Mouse (Mus musculus): ENCODE measurements around the gene Usp2. TPM values are rescaled to one million over a fixed set of nuclear protein-coding genes. Genes with fewer than 3 reads are reported as not detected.
A peak's percentile ranks its signal among the peaks of the same experiment; 100 is the strongest.

Gene Usp2
- polyA plus RNA-seq, 1 experiment from 2014 or later, result 4.4 TPM

DNA sequence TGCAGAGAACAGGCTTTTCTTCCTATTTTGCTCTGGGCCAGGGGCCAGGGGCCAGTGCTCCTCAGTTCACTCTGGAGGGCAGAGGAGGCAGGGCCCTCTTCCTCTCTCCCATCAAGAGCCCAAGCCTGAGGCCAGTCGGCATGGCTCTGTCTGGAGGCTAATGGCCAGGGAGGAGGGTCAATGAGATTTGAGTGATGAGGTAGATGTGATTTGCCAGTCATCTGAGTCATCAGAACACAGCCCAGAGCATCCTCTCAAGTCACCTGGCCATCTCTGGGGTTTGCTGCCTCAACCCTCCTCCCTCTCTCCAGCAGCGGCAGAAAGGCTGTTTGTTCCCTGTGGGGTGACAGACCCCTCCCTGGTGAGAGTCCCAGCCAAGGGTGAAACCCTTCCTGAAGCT lies 66.5 kb downstream of the Usp2 start:
- Histone ChIP-seq H3K4me1 (replicated peaks; ENCODE audit: control insufficient read depth, insufficient read depth, low read length) (peaks cover 29% of the 10 kb centered on the region), H3K4me2 (peak overlapping the region; percentile 23; the same call in 1 of the 2 replicates), H3K9me3 (ENCODE audit: control insufficient read depth, low read length) (no peaks in the 10 kb centered on the region), H3K27ac (ENCODE audit: low read depth, low read length) (no peak overlapping the region), H3K4me3 (ENCODE audit: low read depth, low read length) (peak overlapping the region; percentile 61), H3K9ac (ENCODE audit: low read depth, low read length) (no peak overlapping the region), H3K27me3 (replicated peaks; ENCODE audit: control insufficient read depth, insufficient read depth, low read length) (peaks cover 86% of the 10 kb centered on the region), H3K36me3 (ENCODE audit: control insufficient read depth, insufficient read depth, low read length) (no peaks in the 10 kb centered on the region)
- 28% methylated on average over 2 of the region's 2 CpGs for WGBS
- ATAC-seq (replicated peaks; ENCODE audit: low FRiP score), result no peak
- DNase-seq (ENCODE audit: low spot score), result no peak

DNA sequence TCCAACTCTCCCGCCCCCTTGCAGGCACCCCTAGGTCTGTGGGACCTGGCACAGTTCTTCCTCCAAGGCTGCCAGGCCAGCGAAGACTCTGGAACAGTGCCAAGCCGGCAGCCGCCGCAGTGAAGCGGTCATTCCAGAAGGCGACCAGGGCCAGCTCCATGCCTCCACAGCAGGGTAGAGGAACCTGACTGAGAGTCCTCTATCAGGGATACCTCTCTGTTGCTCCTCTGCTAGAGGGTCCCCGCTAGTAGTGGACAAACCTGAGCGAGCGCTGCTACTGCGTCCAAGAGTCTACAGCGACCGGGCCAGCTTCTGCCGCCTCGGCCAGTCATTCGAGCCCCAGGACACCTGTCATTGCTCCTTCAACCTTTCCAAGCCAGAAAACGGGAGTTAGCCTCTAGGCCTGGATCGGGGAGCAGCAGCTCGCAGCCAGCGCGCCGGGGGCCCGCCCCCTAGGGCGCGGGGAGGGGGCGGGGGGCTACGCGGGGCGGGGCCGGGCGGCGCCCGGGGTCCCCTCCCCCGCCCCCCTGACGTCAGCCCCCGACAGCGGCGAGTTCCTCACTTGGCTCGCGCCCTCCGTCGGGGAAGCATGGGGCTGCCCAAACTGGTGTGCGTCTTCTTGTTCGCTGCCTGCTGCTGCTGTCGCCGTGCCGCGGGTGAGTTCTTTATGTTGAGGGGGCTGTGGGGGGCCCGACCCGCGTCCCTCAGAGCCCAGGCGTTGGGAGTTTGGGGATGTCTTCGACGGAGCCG lies 67.5 kb downstream of the Usp2 start, which contains the start of gene Mcam:
Gene Mcam (plus strand): TSS at position 369 of the 750 bp plus-strand sequence.
- H3K27ac ChIP-seq (ENCODE audit: low read depth, low read length), result no peak within 1 kb of the TSS
- no peaks in the 10 kb centered on the region for H3K9me3 ChIP-seq (ENCODE audit: control insufficient read depth, low read length)
- ATAC-seq (replicated peaks; ENCODE audit: low FRiP score) (0 out of 2 replicates have a peak, but pooled peaks have one; percentile 28), DNase-seq (ENCODE audit: low spot score) (peak; percentile 58)
- H3K4me2 ChIP-seq, result peak within 1 kb of the TSS; percentile 77
- H3K27me3 ChIP-seq (replicated peaks; ENCODE audit: control insufficient read depth, insufficient read depth, low read length), result peaks cover 79% of the 10 kb centered on the region
- 2% methylated on average over 55 of the region's 55 CpGs for WGBS
- H3K36me3 ChIP-seq (ENCODE audit: control insufficient read depth, insufficient read depth, low read length), result 0 out of 2 replicates have a peak, but pooled peaks cover 2% of the 10 kb centered on the region
- peak within 1 kb of the TSS; percentile 61 for H3K4me3 ChIP-seq (ENCODE audit: low read depth, low read length)
- H3K9ac ChIP-seq (ENCODE audit: low read depth, low read length), result peak within 1 kb of the TSS; percentile 53
- H3K4me1 ChIP-seq (replicated peaks; ENCODE audit: control insufficient read depth, insufficient read depth, low read length), result peaks cover 28% of the 10 kb centered on the region

DNA sequence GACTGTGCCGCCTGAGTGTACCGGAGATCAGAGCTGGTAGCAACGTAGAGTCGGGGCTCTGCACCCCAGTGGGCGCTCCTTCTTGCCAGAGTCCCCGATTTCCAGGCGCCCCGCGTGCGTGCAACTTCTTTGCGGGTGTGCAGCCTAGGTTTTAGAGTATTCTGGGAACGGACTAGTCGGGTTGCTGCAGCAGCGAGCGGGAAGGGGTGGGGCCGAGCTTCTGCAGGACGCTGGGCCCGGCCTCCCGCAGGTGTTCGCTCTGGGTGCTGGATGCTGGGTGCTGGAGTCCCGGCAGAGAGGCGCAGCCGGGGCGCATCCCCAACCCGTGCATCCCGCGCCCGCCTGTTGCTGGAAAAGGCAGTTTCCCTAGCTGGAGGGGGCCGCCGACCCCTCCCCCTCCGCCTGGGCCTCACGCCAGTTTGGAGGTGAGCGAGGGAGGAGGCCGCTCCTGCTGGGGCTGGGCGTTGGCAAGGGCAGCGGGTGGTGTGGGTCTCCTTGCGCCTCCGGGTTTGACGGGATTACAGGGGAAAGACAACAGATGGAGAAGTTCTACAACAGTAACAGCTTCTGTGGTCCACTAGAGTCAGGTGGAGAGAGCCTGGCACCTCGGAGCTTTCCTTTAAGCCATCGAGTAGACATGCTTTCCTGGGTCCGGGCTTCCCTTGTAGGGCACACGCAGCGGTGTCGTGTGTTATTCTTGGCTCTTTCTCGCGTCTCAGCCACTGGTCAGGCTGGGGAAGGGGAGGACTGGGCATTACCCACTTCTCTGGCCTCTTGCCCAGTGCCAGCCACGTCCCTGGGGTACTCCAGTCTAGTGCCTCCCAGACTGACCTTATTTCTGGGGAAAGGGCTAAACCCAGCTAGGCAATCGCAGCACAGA lies 68.3 kb downstream of the Usp2 start:
- no peak overlapping the region for H3K27ac ChIP-seq (ENCODE audit: low read depth, low read length)
- 5% methylated on average over 47 of the region's 49 CpGs for WGBS
- no peaks in the 10 kb centered on the region for H3K9me3 ChIP-seq (ENCODE audit: control insufficient read depth, low read length)
- ATAC-seq (replicated peaks; ENCODE audit: low FRiP score), result no peak
- peak overlapping the region; percentile 53 for H3K9ac ChIP-seq (ENCODE audit: low read depth, low read length)
- peaks cover 21% of the 10 kb centered on the region for H3K4me1 ChIP-seq (replicated peaks; ENCODE audit: control insufficient read depth, insufficient read depth, low read length)
- H3K36me3 ChIP-seq (ENCODE audit: control insufficient read depth, insufficient read depth, low read length), result 0 out of 2 replicates have a peak, but pooled peaks cover 2% of the 10 kb centered on the region
- no peak for DNase-seq (ENCODE audit: low spot score)
- peak overlapping the region; percentile 77 for H3K4me2 ChIP-seq
- peaks cover 71% of the 10 kb centered on the region for H3K27me3 ChIP-seq (replicated peaks; ENCODE audit: control insufficient read depth, insufficient read depth, low read length)
- peak overlapping the region; percentile 61 for H3K4me3 ChIP-seq (ENCODE audit: low read depth, low read length)

DNA sequence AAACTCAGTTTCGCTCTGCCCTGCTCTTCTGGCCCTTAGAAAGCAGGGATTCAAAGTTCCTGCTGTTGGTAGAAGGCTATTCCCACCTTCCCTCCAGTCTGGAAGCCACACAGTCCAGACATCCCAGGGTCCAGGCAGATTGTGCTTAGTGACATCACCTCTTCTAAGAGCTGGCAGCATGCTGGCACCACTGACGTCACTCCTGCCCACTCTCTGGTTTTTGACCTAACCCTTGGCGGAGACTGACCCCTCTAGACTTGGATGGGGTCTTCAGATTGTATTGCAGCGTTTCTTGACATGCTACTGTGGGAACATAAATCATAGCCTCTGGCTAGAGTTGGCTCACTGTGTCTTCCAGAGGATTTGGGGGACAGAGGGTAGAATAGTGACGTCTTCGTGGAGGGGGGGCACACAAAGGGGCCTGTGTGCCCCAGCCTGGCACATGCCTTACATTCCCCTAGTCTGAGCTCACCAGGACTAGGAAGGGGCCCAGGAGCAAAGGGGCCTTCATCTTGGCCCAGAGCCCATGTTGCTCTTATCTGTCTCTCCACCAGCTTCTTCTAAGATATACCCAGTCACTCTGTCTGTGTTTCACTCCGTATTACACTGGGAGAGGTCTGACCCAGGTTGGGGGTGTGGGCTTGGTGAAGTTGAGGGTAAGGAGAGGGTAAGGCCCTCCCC lies 69.0 kb downstream of the Usp2 start:
- Histone ChIP-seq H3K4me1 (replicated peaks; ENCODE audit: control insufficient read depth, insufficient read depth, low read length) (peaks cover 13% of the 10 kb centered on the region), H3K36me3 (ENCODE audit: control insufficient read depth, insufficient read depth, low read length) (0 out of 2 replicates have a peak, but pooled peaks cover 8% of the 10 kb centered on the region), H3K9ac (ENCODE audit: low read depth, low read length) (no peak overlapping the region), H3K9me3 (ENCODE audit: control insufficient read depth, low read length) (no peaks in the 10 kb centered on the region), H3K27me3 (replicated peaks; ENCODE audit: control insufficient read depth, insufficient read depth, low read length) (peaks cover 63% of the 10 kb centered on the region), H3K4me3 (ENCODE audit: low read depth, low read length) (peak overlapping the region; percentile 61), H3K4me2 (peak overlapping the region; percentile 77), H3K27ac (ENCODE audit: low read depth, low read length) (no peak overlapping the region)
- WGBS, result 58% methylated on average over 7 of the region's 7 CpGs
- DNase-seq (ENCODE audit: low spot score) (no peak), ATAC-seq (replicated peaks; ENCODE audit: low FRiP score) (no peak)

DNA sequence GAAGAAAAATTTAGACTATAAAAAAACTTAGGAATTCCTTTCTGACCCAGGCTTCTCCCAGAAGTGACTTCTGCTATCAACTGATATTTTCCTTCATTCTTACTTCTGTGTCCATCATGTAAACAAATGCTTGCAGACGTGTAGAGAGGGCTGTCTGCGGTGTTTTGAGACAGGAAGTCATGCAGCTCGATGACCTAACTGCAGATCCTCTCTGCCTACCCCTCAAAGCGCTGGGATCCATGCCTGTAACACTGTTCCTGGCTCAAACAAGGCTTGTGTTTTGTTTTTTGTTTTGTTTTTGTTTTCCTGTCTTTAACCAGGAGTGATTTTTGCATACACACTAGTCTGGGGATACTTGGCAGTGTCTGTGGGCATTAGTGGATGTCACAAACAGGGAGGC lies 71.0 kb downstream of the Usp2 start:
- H3K9me3 ChIP-seq (ENCODE audit: control insufficient read depth, low read length), result no peaks in the 10 kb centered on the region
- 0 out of 2 replicates have a peak, but pooled peaks cover 8% of the 10 kb centered on the region for H3K36me3 ChIP-seq (ENCODE audit: control insufficient read depth, insufficient read depth, low read length)
- H3K9ac ChIP-seq (ENCODE audit: low read depth, low read length), result no peak overlapping the region
- H3K4me2 ChIP-seq, result no peak overlapping the region
- H3K4me3 ChIP-seq (ENCODE audit: low read depth, low read length), result no peak overlapping the region
- H3K4me1 ChIP-seq (replicated peaks; ENCODE audit: control insufficient read depth, insufficient read depth, low read length), result peaks cover 10% of the 10 kb centered on the region
- peaks cover 44% of the 10 kb centered on the region for H3K27me3 ChIP-seq (replicated peaks; ENCODE audit: control insufficient read depth, insufficient read depth, low read length)
- ATAC-seq (replicated peaks; ENCODE audit: low FRiP score) (no peak), DNase-seq (ENCODE audit: low spot score) (no peak)
- WGBS, result 29% methylated on average over 4 of the region's 4 CpGs
- no peak overlapping the region for H3K27ac ChIP-seq (ENCODE audit: low read depth, low read length)

DNA sequence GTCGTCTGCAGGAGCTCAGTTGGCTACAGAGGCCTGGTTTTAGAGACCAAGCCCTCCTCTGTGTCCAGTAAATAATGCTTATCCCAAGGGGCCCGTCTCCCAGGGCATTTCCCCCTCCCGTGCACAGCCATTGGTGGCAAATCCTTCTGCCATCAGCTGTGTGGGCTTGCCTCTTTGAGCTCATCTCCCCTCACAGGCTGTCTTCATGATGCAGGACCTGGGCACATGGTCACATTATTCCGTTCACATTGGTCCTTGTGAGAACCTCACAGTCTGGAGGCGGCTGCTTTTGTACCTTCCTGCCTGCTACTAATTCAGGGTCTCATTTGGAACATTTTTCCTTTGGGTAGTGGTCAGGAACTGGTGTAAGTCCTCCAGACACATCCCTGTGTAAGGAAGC lies 75.1 kb downstream of the Usp2 start:
- no peak overlapping the region for H3K4me3 ChIP-seq (ENCODE audit: low read depth, low read length)
- no peak for ATAC-seq (replicated peaks; ENCODE audit: low FRiP score)
- H3K36me3 ChIP-seq (ENCODE audit: control insufficient read depth, insufficient read depth, low read length), result peaks cover 18% of the 10 kb centered on the region; the same call in 1 of the 2 replicates
- no peaks in the 10 kb centered on the region for H3K4me1 ChIP-seq (replicated peaks; ENCODE audit: control insufficient read depth, insufficient read depth, low read length)
- H3K4me2 ChIP-seq, result no peak overlapping the region
- no peak overlapping the region for H3K27ac ChIP-seq (ENCODE audit: low read depth, low read length)
- peaks cover 5% of the 10 kb centered on the region for H3K27me3 ChIP-seq (replicated peaks; ENCODE audit: control insufficient read depth, insufficient read depth, low read length)
- no peak overlapping the region for H3K9ac ChIP-seq (ENCODE audit: low read depth, low read length)
- 71% methylated on average over 5 of the region's 5 CpGs for WGBS
- no peaks in the 10 kb centered on the region for H3K9me3 ChIP-seq (ENCODE audit: control insufficient read depth, low read length)
- DNase-seq (ENCODE audit: low spot score), result no peak

DNA sequence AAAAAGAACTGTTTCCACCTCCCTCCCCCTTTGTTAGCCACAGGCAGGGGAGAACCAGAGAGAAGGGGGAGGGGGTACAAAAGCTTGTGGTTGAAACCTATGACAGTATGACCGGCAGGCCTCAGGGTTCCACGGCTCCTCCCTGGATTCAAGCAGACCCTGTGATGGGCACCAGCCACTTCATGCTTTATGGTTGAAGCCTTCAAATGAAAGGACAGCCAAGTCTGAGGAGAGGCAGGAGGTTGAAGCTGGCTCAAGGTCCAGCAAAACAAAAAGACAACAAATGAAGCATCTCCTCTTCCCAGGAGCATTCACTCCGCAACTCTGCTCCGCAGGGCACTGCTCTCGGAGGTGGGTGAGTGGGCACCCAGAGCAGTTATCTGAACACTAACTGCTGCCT lies 76.6 kb downstream of the Usp2 start:
- WGBS, result 84% methylated on average over 5 of the region's 5 CpGs
- H3K27ac ChIP-seq (ENCODE audit: low read depth, low read length), result no peak overlapping the region
- ATAC-seq (replicated peaks; ENCODE audit: low FRiP score), result no peak

DNA sequence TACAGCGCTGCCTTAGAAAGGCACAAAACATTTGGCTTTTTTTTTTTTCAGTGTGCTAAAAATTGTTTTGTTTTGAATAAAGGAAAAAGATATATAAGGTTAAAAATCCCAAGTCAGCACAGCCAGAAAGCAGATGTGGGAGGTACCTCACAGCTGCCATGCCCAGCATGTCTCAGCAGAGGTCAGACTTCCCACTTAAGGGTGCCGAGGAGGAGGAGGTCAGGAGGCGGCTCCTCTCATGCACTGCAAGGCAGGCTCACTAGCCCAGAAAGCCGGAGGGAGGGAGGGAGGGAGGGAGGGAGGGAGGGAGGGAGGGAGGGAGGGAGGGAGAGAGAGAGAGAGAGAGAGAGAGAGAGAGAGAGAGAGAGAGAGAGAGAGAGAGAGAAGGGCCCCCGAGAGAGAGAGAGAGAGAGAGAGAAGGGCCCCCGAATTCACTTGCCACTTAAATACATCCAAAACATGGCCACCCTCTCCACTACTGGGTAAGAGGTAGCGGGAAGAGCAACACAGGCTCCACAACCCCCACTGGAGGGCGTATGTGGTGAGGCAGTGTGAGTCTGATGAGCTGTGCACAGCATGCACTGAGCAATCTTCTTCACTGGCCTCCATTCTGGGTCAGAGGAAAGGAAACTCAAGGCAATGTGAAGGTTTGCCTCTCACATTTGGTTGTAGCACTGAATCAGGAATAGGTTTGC lies 77.3 kb downstream of the Usp2 start:
- peaks cover 17% of the 10 kb centered on the region; the same call in 1 of the 2 replicates for H3K36me3 ChIP-seq (ENCODE audit: control insufficient read depth, insufficient read depth, low read length)
- WGBS, result 48% methylated on average over 7 of the region's 8 CpGs

More for the DNA sequence above, 76.6 kb downstream of the Usp2 start:
- no peak for DNase-seq (ENCODE audit: low spot score)
- Histone ChIP-seq H3K4me2 (no peak overlapping the region), H3K36me3 (ENCODE audit: control insufficient read depth, insufficient read depth, low read length) (peaks cover 18% of the 10 kb centered on the region; the same call in 1 of the 2 replicates), H3K27me3 (replicated peaks; ENCODE audit: control insufficient read depth, insufficient read depth, low read length) (no peaks in the 10 kb centered on the region), H3K4me3 (ENCODE audit: low read depth, low read length) (no peak overlapping the region), H3K9me3 (ENCODE audit: control insufficient read depth, low read length) (no peaks in the 10 kb centered on the region), H3K4me1 (replicated peaks; ENCODE audit: control insufficient read depth, insufficient read depth, low read length) (no peaks in the 10 kb centered on the region), H3K9ac (ENCODE audit: low read depth, low read length) (no peak overlapping the region)

More for the DNA sequence above, 77.3 kb downstream of the Usp2 start:
- H3K4me3 ChIP-seq (ENCODE audit: low read depth, low read length), result no peak overlapping the region
- no peak overlapping the region for H3K4me2 ChIP-seq
- no peak overlapping the region for H3K9ac ChIP-seq (ENCODE audit: low read depth, low read length)
- H3K9me3 ChIP-seq (ENCODE audit: control insufficient read depth, low read length), result no peaks in the 10 kb centered on the region
- no peaks in the 10 kb centered on the region for H3K4me1 ChIP-seq (replicated peaks; ENCODE audit: control insufficient read depth, insufficient read depth, low read length)
- ATAC-seq (replicated peaks; ENCODE audit: low FRiP score) (no peak), DNase-seq (ENCODE audit: low spot score) (no peak)
- H3K27me3 ChIP-seq (replicated peaks; ENCODE audit: control insufficient read depth, insufficient read depth, low read length), result no peaks in the 10 kb centered on the region
- no peak overlapping the region for H3K27ac ChIP-seq (ENCODE audit: low read depth, low read length)

Measured in liver, embryonic 11.5 days (tissue).